Mouse (Mus musculus): ENCODE data around the gene Noc4l. TPM values are rescaled to one million over a fixed set of nuclear protein-coding genes. Genes with fewer than 3 reads are reported as not detected.
A peak's percentile ranks its signal among the peaks of the same experiment; 100 is the strongest.

Noc4l gene
- polyA plus RNA-seq, 1 experiment, result 55.5 TPM

DNA sequence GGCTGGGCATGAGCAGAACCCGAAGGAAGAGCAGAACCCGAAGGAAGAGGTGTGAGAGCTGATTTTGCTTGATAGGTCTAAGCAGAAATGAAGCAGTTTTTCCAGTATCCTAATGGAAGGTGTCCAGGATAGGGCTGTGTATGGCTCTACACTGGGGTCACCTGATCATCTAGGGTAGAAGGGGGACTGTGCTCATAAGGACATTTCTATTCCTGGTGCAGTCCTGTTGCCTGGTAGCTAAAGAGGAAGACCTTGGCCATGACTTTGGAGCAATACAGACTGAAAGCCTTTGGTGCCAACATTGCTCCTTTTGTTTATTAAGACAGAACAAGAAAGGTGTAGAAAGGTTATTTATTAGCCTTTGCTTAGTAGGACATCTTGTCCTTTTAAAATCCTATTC, 10.8 kb upstream of the Noc4l start:
- Histone ChIP-seq H3K27ac (ENCODE audit: insufficient read depth, low read length) (no peak overlapping the region), H3K4me1 (ENCODE audit: control insufficient read depth, insufficient read depth, low read length) (no peaks in the 10 kb centered on the region), H3K9ac (ENCODE audit: low read depth, poor library complexity, severe bottlenecking) (no peak overlapping the region), H3K36me3 (ENCODE audit: control insufficient read depth, insufficient read depth, low read length, poor library complexity, severe bottlenecking) (peaks cover 44% of the 10 kb centered on the region), H3K27me3 (ENCODE audit: control insufficient read depth, insufficient read depth, low read length, poor library complexity, severe bottlenecking) (no peaks in the 10 kb centered on the region), H3K4me3 (ENCODE audit: low read depth, low read length) (no peak overlapping the region), H3K9me3 (replicated peaks; ENCODE audit: control insufficient read depth, insufficient read depth, low read length, poor library complexity, severe bottlenecking) (no peaks in the 10 kb centered on the region)
- no peak for TF ChIP-seq CTCF (IDR thresholded peaks at IDR 0.05; ENCODE audit: low read depth, low read length)
- no peak for TF ChIP-seq EP300 (IDR thresholded peaks at IDR 0.05; ENCODE audit: insufficient read depth, low read depth, low read length)
- TF ChIP-seq POLR2A (IDR thresholded peaks at IDR 0.05; ENCODE audit: insufficient read depth, low read length), result no peak

DNA sequence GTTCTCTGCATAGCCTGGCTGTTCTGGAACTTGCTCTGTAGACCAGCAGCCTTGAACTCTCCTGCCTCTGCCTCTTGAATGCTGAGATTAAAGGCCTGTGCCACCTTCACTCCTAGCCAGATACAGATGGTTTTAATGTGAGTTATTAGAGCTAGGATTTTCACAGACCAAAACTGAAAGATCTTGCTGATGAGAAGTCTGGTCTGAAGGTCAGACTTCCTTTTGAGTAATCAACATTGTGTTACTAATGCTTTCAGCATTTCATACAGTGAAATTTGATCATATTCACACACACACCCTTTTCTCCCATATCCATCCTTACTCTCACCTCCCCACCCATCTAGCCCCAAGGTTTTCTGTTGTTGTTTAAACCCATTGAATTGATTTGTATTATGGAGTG, 6.5 kb upstream of the Noc4l start:
- no peak for TF ChIP-seq POLR2A (IDR thresholded peaks at IDR 0.05; ENCODE audit: insufficient read depth, low read length)
- no peak for TF ChIP-seq CTCF (IDR thresholded peaks at IDR 0.05; ENCODE audit: low read depth, low read length)
- TF ChIP-seq EP300 (IDR thresholded peaks at IDR 0.05; ENCODE audit: insufficient read depth, low read depth, low read length), result no peak
- H3K27ac ChIP-seq (ENCODE audit: insufficient read depth, low read length), result no peak overlapping the region
- H3K36me3 ChIP-seq (ENCODE audit: control insufficient read depth, insufficient read depth, low read length, poor library complexity, severe bottlenecking), result peaks cover 49% of the 10 kb centered on the region
- no peaks in the 10 kb centered on the region for H3K9me3 ChIP-seq (replicated peaks; ENCODE audit: control insufficient read depth, insufficient read depth, low read length, poor library complexity, severe bottlenecking)
- no peaks in the 10 kb centered on the region for H3K4me1 ChIP-seq (ENCODE audit: control insufficient read depth, insufficient read depth, low read length)
- H3K4me3 ChIP-seq (ENCODE audit: low read depth, low read length), result no peak overlapping the region
- H3K27me3 ChIP-seq (ENCODE audit: control insufficient read depth, insufficient read depth, low read length, poor library complexity, severe bottlenecking), result no peaks in the 10 kb centered on the region
- no peak overlapping the region for H3K9ac ChIP-seq (ENCODE audit: low read depth, poor library complexity, severe bottlenecking)

DNA sequence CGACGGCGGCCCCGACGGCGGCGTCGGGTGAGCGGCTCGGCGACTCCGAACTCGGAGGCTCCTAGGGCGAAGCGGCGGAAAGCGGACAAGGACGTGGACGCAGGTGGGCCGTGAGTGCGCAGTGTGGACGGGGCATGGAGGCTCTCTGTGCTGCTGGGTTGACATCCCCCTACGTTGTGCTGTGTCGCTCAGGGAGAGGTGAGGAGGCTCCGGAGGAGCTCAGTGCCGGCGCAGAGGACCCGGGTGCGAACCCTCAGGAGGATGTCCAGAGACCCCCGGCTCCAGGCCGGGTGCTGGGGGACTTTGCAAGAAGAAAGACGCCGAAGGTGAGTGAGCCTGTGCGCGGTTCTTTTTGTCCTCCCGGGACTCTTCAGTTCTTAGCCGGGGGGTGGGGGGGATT, 469 bp upstream of the Noc4l start:
- peak overlapping the region; percentile 76 for H3K9ac ChIP-seq (ENCODE audit: low read depth, poor library complexity, severe bottlenecking)
- no peak for TF ChIP-seq EP300 (IDR thresholded peaks at IDR 0.05; ENCODE audit: insufficient read depth, low read depth, low read length)
- no peak for TF ChIP-seq POLR2A (IDR thresholded peaks at IDR 0.05; ENCODE audit: insufficient read depth, low read length)
- no peak for TF ChIP-seq CTCF (IDR thresholded peaks at IDR 0.05; ENCODE audit: low read depth, low read length)
- no peak overlapping the region for H3K27ac ChIP-seq (ENCODE audit: insufficient read depth, low read length)
- no peaks in the 10 kb centered on the region for H3K4me1 ChIP-seq (ENCODE audit: control insufficient read depth, insufficient read depth, low read length)
- H3K9me3 ChIP-seq (replicated peaks; ENCODE audit: control insufficient read depth, insufficient read depth, low read length, poor library complexity, severe bottlenecking), result no peaks in the 10 kb centered on the region
- peak overlapping the region; percentile 86 for H3K4me3 ChIP-seq (ENCODE audit: low read depth, low read length)
- no peaks in the 10 kb centered on the region for H3K27me3 ChIP-seq (ENCODE audit: control insufficient read depth, insufficient read depth, low read length, poor library complexity, severe bottlenecking)
- H3K36me3 ChIP-seq (ENCODE audit: control insufficient read depth, insufficient read depth, low read length, poor library complexity, severe bottlenecking), result peaks cover 46% of the 10 kb centered on the region

DNA sequence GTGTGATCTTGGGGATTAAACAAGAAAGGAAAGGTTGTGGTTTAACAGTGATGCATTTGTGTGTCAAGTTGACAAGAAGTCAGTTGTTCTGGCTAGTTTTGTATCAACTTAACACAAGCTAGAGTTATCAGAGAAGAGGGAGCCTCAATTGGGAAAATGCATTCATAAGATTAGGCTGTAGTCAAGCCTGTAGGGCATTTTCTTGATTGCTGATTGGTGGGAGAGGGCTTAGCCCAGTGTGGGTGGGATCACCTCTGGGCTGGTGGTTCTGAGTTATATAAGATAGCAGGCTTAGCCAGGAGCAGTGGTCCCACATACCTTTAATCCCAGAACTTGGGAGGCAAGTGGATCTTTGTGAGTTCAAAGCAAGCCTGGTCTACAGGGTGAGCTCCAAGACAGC, 6.8 kb downstream of the Noc4l start:
- H3K4me3 ChIP-seq (ENCODE audit: low read depth, low read length), result no peak overlapping the region
- H3K27ac ChIP-seq (ENCODE audit: insufficient read depth, low read length), result no peak overlapping the region
- H3K9me3 ChIP-seq (replicated peaks; ENCODE audit: control insufficient read depth, insufficient read depth, low read length, poor library complexity, severe bottlenecking), result peaks cover 6% of the 10 kb centered on the region; the same call in 1 of the 2 replicates
- no peaks in the 10 kb centered on the region for H3K4me1 ChIP-seq (ENCODE audit: control insufficient read depth, insufficient read depth, low read length)
- H3K9ac ChIP-seq (ENCODE audit: low read depth, poor library complexity, severe bottlenecking), result no peak overlapping the region
- no peaks in the 10 kb centered on the region for H3K27me3 ChIP-seq (ENCODE audit: control insufficient read depth, insufficient read depth, low read length, poor library complexity, severe bottlenecking)
- H3K36me3 ChIP-seq (ENCODE audit: control insufficient read depth, insufficient read depth, low read length, poor library complexity, severe bottlenecking), result peaks cover 25% of the 10 kb centered on the region
- TF ChIP-seq EP300 (IDR thresholded peaks at IDR 0.05; ENCODE audit: insufficient read depth, low read depth, low read length), result no peak
- TF ChIP-seq POLR2A (IDR thresholded peaks at IDR 0.05; ENCODE audit: insufficient read depth, low read length), result no peak
- no peak for TF ChIP-seq CTCF (IDR thresholded peaks at IDR 0.05; ENCODE audit: low read depth, low read length)

DNA sequence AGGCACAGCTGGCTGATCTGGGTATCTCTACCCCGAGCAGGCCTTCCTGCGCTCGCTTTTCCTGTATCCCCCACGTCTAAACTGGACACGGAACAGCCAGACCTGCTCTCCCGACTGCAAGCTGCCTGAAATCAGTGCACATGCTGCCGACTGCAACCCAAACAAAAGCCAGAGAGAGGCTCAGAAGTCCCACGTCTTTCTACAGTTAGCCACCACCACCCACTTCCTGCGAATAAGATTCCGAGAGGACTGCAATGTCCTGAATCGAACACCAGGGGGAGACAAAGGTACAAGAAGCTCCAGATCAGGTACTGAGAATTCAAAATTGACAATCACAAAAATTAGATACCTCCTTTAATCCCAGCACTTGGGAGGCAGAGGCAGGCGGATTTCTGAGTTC, 13.8 kb downstream of the Noc4l start:
- Histone ChIP-seq H3K4me1 (ENCODE audit: control insufficient read depth, insufficient read depth, low read length) (no peaks in the 10 kb centered on the region), H3K36me3 (ENCODE audit: control insufficient read depth, insufficient read depth, low read length, poor library complexity, severe bottlenecking) (no peaks in the 10 kb centered on the region), H3K27ac (ENCODE audit: insufficient read depth, low read length) (no peak overlapping the region), H3K4me3 (ENCODE audit: low read depth, low read length) (peak overlapping the region; percentile 56), H3K9ac (ENCODE audit: low read depth, poor library complexity, severe bottlenecking) (peak overlapping the region; percentile 10), H3K9me3 (replicated peaks; ENCODE audit: control insufficient read depth, insufficient read depth, low read length, poor library complexity, severe bottlenecking) (peaks cover 6% of the 10 kb centered on the region; the same call in 1 of the 2 replicates), H3K27me3 (ENCODE audit: control insufficient read depth, insufficient read depth, low read length, poor library complexity, severe bottlenecking) (no peaks in the 10 kb centered on the region)
- TF ChIP-seq POLR2A (IDR thresholded peaks at IDR 0.05; ENCODE audit: insufficient read depth, low read length) (no peak), EP300 (IDR thresholded peaks at IDR 0.05; ENCODE audit: insufficient read depth, low read depth, low read length) (no peak), CTCF (IDR thresholded peaks at IDR 0.05; ENCODE audit: low read depth, low read length) (peak; percentile 11)

DNA sequence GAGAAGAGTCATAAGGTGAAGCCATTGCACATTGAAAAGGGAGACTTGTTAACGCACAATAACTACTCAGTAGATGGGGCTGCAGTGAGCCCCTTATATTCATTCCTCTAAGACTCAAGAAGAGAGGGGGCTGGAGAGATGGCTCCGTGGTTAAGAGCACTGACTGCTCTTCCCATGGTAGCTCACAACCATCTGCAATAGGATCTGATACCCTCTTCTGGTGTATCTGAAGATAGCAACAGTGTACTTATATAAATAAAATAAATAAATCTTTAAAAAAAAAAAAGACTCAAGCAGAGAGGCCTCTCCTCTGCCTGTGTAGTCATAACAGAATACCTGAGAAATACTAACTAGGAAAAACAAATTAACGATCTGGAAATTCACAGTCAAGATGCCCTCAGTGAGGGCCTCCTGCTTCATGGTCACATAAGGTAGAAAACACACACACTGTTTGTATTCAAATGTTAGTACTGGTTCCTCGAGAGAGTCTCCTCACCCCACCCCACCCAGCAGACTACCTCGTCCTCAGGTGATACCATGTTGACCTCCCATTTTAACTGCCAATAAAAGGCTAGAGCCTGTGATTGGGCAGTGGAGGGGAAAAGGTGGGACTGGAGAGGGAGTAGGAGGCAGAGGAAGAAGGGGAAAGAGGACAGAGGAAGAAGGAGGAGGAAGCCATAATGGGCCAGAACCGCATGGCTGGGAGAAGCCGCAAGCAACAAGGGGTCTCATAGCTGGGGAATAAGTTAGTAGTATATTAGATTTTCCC, 14.7 kb downstream of the Noc4l start:
- Histone ChIP-seq H3K36me3 (ENCODE audit: control insufficient read depth, insufficient read depth, low read length, poor library complexity, severe bottlenecking) (no peaks in the 10 kb centered on the region), H3K9me3 (replicated peaks; ENCODE audit: control insufficient read depth, insufficient read depth, low read length, poor library complexity, severe bottlenecking) (peaks cover 4% of the 10 kb centered on the region; the same call in 1 of the 2 replicates)

More for the DNA sequence above, 14.7 kb downstream of the Noc4l start:
- Histone ChIP-seq H3K4me3 (ENCODE audit: low read depth, low read length) (peak overlapping the region; percentile 56; the same call in 1 of the 2 replicates), H3K9ac (ENCODE audit: low read depth, poor library complexity, severe bottlenecking) (peak overlapping the region; percentile 10), H3K4me1 (ENCODE audit: control insufficient read depth, insufficient read depth, low read length) (no peaks in the 10 kb centered on the region), H3K27ac (ENCODE audit: insufficient read depth, low read length) (no peak overlapping the region), H3K27me3 (ENCODE audit: control insufficient read depth, insufficient read depth, low read length, poor library complexity, severe bottlenecking) (no peaks in the 10 kb centered on the region)
- TF ChIP-seq EP300 (IDR thresholded peaks at IDR 0.05; ENCODE audit: insufficient read depth, low read depth, low read length) (no peak), POLR2A (IDR thresholded peaks at IDR 0.05; ENCODE audit: insufficient read depth, low read length) (no peak), CTCF (IDR thresholded peaks at IDR 0.05; ENCODE audit: low read depth, low read length) (no peak)
